Mouse (Mus musculus): ENCODE results near the gene Dnajb3. TPM values are rescaled to one million over a fixed set of nuclear protein-coding genes. Genes with fewer than 3 reads are reported as not detected.
A peak's percentile ranks its signal among the peaks of the same experiment; 100 is the strongest.

Dnajb3 gene
- total RNA-seq (2021) = 1 to 10 TPM; 3.8 to 4.9 TPM
- long read RNA-seq, experiment 1, transcript Dnajb3-201 (1 exons, 1,051 nt) = major isoform, 10 of 10 reads
- long read RNA-seq, experiment 1, partial matches to known transcripts = 0 of 10 reads
- long read RNA-seq, experiment 1, other reads (novel, unspliced or antisense) = 0 of 10 reads
- long read RNA-seq, experiment 2, partial matches to known transcripts = 0 of 4 reads
- long read RNA-seq, experiment 2, other reads (novel, unspliced or antisense) = 0 of 4 reads

GRCm38 (mm10) chr1:88205294-88205922 lies at the start of gene Dnajb3:
Gene Dnajb3, minus strand, starts transcription at chr1:88205782.
- DNase-seq (ENCODE audit: low spot score in 2 of 2) = peak; percentile 61 to 80

GRCm38 (mm10) chr1:88254793-88255465 lies 49.3 kb upstream of the Dnajb3 start:
- peak; percentile 75 to 83 for DNase-seq (ENCODE audit: low spot score in 2 of 2)

- DNase-seq (ENCODE audit: low spot score in 2 of 2) = no peak
Observed at GRCm38 (mm10) chr1:88253540-88253939, 48.0 kb upstream of the Dnajb3 start.

- DNase-seq (ENCODE audit: low spot score in 2 of 2) = no peak
Observed at GRCm38 (mm10) chr1:88253106-88253505, 47.5 kb upstream of the Dnajb3 start.

- DNase-seq (ENCODE audit: low spot score in 2 of 2) = no peak
Observed at GRCm38 (mm10) chr1:88250023-88250422, 44.4 kb upstream of the Dnajb3 start.

- no peak for DNase-seq (ENCODE audit: low spot score in 2 of 2)
Observed at GRCm38 (mm10) chr1:88249596-88249995, 44.0 kb upstream of the Dnajb3 start.

GRCm38 (mm10) chr1:88248658-88249057 lies 43.1 kb upstream of the Dnajb3 start:
- DNase-seq (ENCODE audit: low spot score in 2 of 2) = no peak

- DNase-seq (ENCODE audit: low spot score in 2 of 2) = no peak
Observed at GRCm38 (mm10) chr1:88247660-88248059, 42.1 kb upstream of the Dnajb3 start.

- no peak for DNase-seq (ENCODE audit: low spot score in 2 of 2)
Observed at GRCm38 (mm10) chr1:88246386-88246785, 40.8 kb upstream of the Dnajb3 start.

GRCm38 (mm10) chr1:88245881-88246280 lies 40.3 kb upstream of the Dnajb3 start:
- DNase-seq (ENCODE audit: low spot score in 2 of 2) = no peak

- no peak for DNase-seq (ENCODE audit: low spot score in 2 of 2)
Observed at GRCm38 (mm10) chr1:88243861-88244260, 38.3 kb upstream of the Dnajb3 start.

GRCm38 (mm10) chr1:88240579-88240978 lies 35.0 kb upstream of the Dnajb3 start:
- no peak for DNase-seq (ENCODE audit: low spot score in 2 of 2)

GRCm38 (mm10) chr1:88240072-88240471 lies 34.5 kb upstream of the Dnajb3 start:
- no peak for DNase-seq (ENCODE audit: low spot score in 2 of 2)

GRCm38 (mm10) chr1:88238771-88239170 lies 33.2 kb upstream of the Dnajb3 start:
- DNase-seq (ENCODE audit: low spot score in 2 of 2) = no peak

GRCm38 (mm10) chr1:88237311-88237710 lies 31.7 kb upstream of the Dnajb3 start:
- DNase-seq (ENCODE audit: low spot score in 2 of 2) = no peak

GRCm38 (mm10) chr1:88235894-88236415 lies 30.4 kb upstream of the Dnajb3 start:
- no peak for DNase-seq (ENCODE audit: low spot score in 2 of 2)

- no peak for DNase-seq (ENCODE audit: low spot score in 2 of 2)
Observed at GRCm38 (mm10) chr1:88235046-88235893, 29.7 kb upstream of the Dnajb3 start.

GRCm38 (mm10) chr1:88234646-88235045 lies 29.1 kb upstream of the Dnajb3 start:
- DNase-seq (ENCODE audit: low spot score in 2 of 2) = no peak

- DNase-seq (ENCODE audit: low spot score in 2 of 2) = no peak
Observed at GRCm38 (mm10) chr1:88234248-88234610, 28.6 kb upstream of the Dnajb3 start.

- no peak for DNase-seq (ENCODE audit: low spot score in 2 of 2)
Observed at GRCm38 (mm10) chr1:88233421-88234247, 28.1 kb upstream of the Dnajb3 start.

All from gastrocnemius, postnatal 4 days (tissue).